Mouse (Mus musculus) stomach, adult 2 months (tissue): ENCODE data around the gene Metrn. TPM values are rescaled to one million over a fixed set of nuclear protein-coding genes. Genes with fewer than 3 reads are reported as not detected.

Experiments used
- polyA plus RNA-seq: library from polyadenylated mRNA; depleted of rRNA; stranded (reverse); fragments of >200 nt; gene quantifications from 2 replicates; pipeline ENCODE4 v1.2.3, GENCODE M21; 2012; rRNA removed

Gene Metrn
- 20.0 and 33.4 TPM in 2 replicates for polyA plus RNA-seq

GRCm38 (mm10) chr17:25796951-25797369 lies at the start of gene Metrn:
Gene Metrn, minus strand, starts transcription at chr17:25797136.

GRCm38 (mm10) chr17:25844396-25844901 lies 47.5 kb upstream of the Metrn start, which contains the start of gene Rhot2:
Gene Rhot2, minus strand, starts transcription at chr17:25844851.

GRCm38 (mm10) chr17:25841117-25841880 lies 44.4 kb upstream of the Metrn start, which contains the start of gene Gm20683:
Gene Gm20683, minus strand, starts transcription at chr17:25841763.

GRCm38 (mm10) chr17:25837076-25837410 lies 40.1 kb upstream of the Metrn start, which contains the start of gene Rhbdl1:
Gene Rhbdl1, minus strand, starts transcription at chr17:25837295.

GRCm38 (mm10) chr17:25833291-25833663 lies 36.3 kb upstream of the Metrn start, which contains the start of gene Stub1:
Gene Stub1, minus strand, starts transcription at chr17:25833404.

GRCm38 (mm10) chr17:25828712-25829557 lies 32.0 kb upstream of the Metrn start, which contains the start of gene Jmjd8:
Gene Jmjd8, plus strand, starts transcription at chr17:25828867.

GRCm38 (mm10) chr17:25823452-25823851 lies 26.5 kb upstream of the Metrn start, which contains the start of gene Wdr24:
Gene Wdr24, plus strand, starts transcription at chr17:25823627.

GRCm38 (mm10) chr17:25808789-25809605 lies 12.1 kb upstream of the Metrn start, which contains the start of gene Fbxl16:
Gene Fbxl16, plus strand, starts transcription at chr17:25809085.

GRCm38 (mm10) chr17:25795609-25796092 lies 1.3 kb downstream of the Metrn start, which contains the start of gene AC134908.4:
Gene AC134908.4, minus strand, starts transcription at chr17:25795659.

GRCm38 (mm10) chr17:25792615-25793014 lies 4.3 kb downstream of the Metrn start, which contains the start of gene Fam173a:
Gene Fam173a, minus strand, starts transcription at chr17:25792901.

GRCm38 (mm10) chr17:25786280-25786679 lies 10.7 kb downstream of the Metrn start, which contains the start of gene Ccdc78:
Gene Ccdc78, plus strand, starts transcription at chr17:25786580.

GRCm38 (mm10) chr17:25785281-25785745 lies 11.6 kb downstream of the Metrn start, which contains the start of gene Haghl:
Gene Haghl, minus strand, starts transcription at chr17:25785673.

GRCm38 (mm10) chr17:25773549-25774120 lies 23.3 kb downstream of the Metrn start, which contains the start of gene Narfl:
Gene Narfl, plus strand, starts transcription at chr17:25773776.

GRCm38 (mm10) chr17:25754241-25754640 lies 42.7 kb downstream of the Metrn start, which contains the start of gene Msln:
Gene Msln, minus strand, starts transcription at chr17:25754378.

Other genes with a start within 250 kb of the Metrn start
- 0.38 and 0.73 TPM in 2 replicates for gene Sox8, start 226.4 kb downstream of the Metrn start, polyA plus RNA-seq
- gene Lmf1, start 218.1 kb downstream of the Metrn start, polyA plus RNA-seq, result 9.1 and 11.0 TPM in 2 replicates
- 0.09 and 0.11 TPM in 2 replicates for gene Gng13, start 80.0 kb downstream of the Metrn start, polyA plus RNA-seq
- 3.3 TPM in 2 replicates for gene Chtf18, start 69.7 kb downstream of the Metrn start, polyA plus RNA-seq
- gene Rpusd1, start 69.5 kb downstream of the Metrn start, polyA plus RNA-seq, result 22.5 and 24.8 TPM in 2 replicates
- gene Mslnl, start 61.1 kb downstream of the Metrn start, polyA plus RNA-seq, result 0.24 and 0.38 TPM in 2 replicates
- gene Msln, start 42.8 kb downstream of the Metrn start, polyA plus RNA-seq, result 3.5 and 10.2 TPM in 2 replicates
- 7.1 and 8.7 TPM in 2 replicates for gene Narfl, start 23.4 kb downstream of the Metrn start, polyA plus RNA-seq
- gene Haghl, start 11.5 kb downstream of the Metrn start, polyA plus RNA-seq, result 31.2 and 41.5 TPM in 2 replicates
- gene Ccdc78, start 10.6 kb downstream of the Metrn start, polyA plus RNA-seq, result 0.18 TPM in 1 of 2 replicates, not detected in the other
- gene Fam173a, start 4.2 kb downstream of the Metrn start, polyA plus RNA-seq, result 68.2 and 76.3 TPM in 2 replicates
- 0.63 TPM in 1 of 2 replicates, not detected in the other for gene AC134908.4, start 1.5 kb downstream of the Metrn start, polyA plus RNA-seq
- gene Fbxl16, start 11.9 kb upstream of the Metrn start, polyA plus RNA-seq, result 3.9 TPM in 2 replicates
- gene Wdr24, start 26.5 kb upstream of the Metrn start, polyA plus RNA-seq, result 16.1 and 17.1 TPM in 2 replicates
- gene Jmjd8, start 31.7 kb upstream of the Metrn start, polyA plus RNA-seq, result 42.8 and 51.7 TPM in 2 replicates
- 80.7 and 84.9 TPM in 2 replicates for gene Stub1, start 36.3 kb upstream of the Metrn start, polyA plus RNA-seq
- gene Rhbdl1, start 40.2 kb upstream of the Metrn start, polyA plus RNA-seq, result 23.2 and 35.2 TPM in 2 replicates
- gene Gm20683, start 44.6 kb upstream of the Metrn start, polyA plus RNA-seq, result 51.3 and 66.3 TPM in 2 replicates
- gene Rhot2, start 47.7 kb upstream of the Metrn start, polyA plus RNA-seq, result 46.7 and 73.7 TPM in 2 replicates
- 15.9 and 22.1 TPM in 2 replicates for gene Wdr90, start 64.4 kb upstream of the Metrn start, polyA plus RNA-seq
- 114 and 227 TPM in 2 replicates for gene Mcrip2, start 71.6 kb upstream of the Metrn start, polyA plus RNA-seq
- gene Mettl26, start 77.9 kb upstream of the Metrn start, polyA plus RNA-seq, result 87.6 and 135 TPM in 2 replicates
- 2.3 and 2.7 TPM in 2 replicates for gene Wfikkn1, start 83.7 kb upstream of the Metrn start, polyA plus RNA-seq
- gene Rab40c, start 122.6 kb upstream of the Metrn start, polyA plus RNA-seq, result 32.5 and 35.9 TPM in 2 replicates
- 54.4 and 60.1 TPM in 2 replicates for gene Pigq, start 147.8 kb upstream of the Metrn start, polyA plus RNA-seq
- 0.06 TPM in 1 of 2 replicates, not detected in the other for gene Nhlrc4, start 147.8 kb upstream of the Metrn start, polyA plus RNA-seq
- 0.09 TPM in 1 of 2 replicates, not detected in the other for gene A930017K11Rik, start 155.4 kb upstream of the Metrn start, polyA plus RNA-seq
- gene Capn15, start 188.7 kb upstream of the Metrn start, polyA plus RNA-seq, result 31.3 and 34.1 TPM in 2 replicates